Mouse (Mus musculus): ENCODE measurements around the gene Dedd2.

Dedd2 gene

DNA sequence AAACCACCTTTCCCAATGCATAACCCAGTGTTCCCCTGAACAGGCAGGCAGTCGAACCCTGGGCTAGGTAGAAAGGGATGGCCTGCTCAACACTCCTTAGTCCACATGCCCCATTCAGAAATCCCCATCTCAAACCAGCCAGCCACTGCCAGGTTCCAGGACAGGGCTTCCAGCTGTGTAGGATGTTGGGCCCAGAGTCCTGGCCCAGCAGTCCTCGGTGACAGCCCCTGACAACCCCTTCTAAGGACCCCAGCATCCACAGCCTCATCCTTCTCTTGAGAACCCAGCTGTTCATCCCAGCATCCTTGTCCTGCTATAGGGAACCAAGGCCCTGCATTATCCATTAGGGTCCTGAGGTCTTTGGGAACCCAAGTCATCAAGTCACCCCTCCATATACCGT lies 27.1 kb upstream of the Dedd2 start:
- in situ Hi-C loops (cut with MboI; ENCODE audit: unreplicated experiment in 2 of 2), result no loop called here

DNA sequence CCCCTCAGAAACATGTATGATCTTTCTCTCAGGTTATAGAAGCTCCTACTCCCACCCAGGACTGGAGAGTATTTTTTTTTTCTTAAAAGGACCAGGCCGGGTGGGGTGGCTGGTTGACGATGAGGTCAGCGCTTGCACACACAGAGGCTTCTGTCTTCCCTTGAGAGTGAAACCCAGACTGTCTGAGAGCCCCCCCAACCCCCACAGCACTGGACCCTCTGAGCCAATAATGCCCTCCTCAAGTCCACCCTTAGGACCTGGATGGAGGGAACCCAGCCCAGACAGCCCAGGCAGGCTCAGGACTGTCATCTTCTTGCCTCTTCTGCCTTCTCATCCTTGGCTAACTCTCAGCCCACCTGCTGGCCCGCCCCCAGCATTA lies 26.3 kb upstream of the Dedd2 start:
- in situ Hi-C loops (cut with MboI; ENCODE audit: unreplicated experiment in 2 of 2), result no loop called here

DNA sequence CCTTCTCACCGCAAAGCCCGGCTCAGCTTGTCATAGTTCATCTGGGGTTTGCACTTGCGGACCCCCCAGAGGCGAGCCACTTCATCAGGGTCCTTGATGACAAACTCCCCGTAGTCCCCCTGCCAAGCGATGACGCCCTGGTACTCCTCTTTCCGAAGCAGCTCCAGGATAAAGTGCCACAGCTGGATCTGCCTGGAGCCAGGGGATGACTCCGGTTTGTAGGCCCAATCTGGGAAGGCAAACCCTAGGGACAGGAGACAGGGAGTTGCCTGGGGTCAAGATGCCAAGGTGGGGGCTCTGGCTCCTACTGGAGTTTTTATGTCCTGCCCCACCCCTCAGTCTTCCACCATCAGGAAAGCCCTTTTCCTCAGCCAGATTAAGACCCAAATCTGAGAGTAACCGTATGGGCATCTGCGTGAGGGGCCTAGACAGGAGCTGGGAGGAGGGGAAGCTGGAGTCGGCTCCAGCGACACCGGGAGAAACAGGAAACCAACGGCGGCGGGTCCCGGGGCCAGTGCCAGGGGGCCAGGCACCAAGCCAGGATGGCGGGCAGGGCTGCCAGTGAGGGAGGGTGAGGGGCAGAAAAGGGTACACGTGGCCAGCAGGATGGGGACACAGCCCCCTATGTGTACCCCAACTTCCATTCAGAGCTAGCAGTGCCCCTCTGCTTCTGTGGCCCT lies 25.8 kb upstream of the Dedd2 start:
- in situ Hi-C loops (cut with MboI; ENCODE audit: unreplicated experiment in 2 of 2), result no loop called here

DNA sequence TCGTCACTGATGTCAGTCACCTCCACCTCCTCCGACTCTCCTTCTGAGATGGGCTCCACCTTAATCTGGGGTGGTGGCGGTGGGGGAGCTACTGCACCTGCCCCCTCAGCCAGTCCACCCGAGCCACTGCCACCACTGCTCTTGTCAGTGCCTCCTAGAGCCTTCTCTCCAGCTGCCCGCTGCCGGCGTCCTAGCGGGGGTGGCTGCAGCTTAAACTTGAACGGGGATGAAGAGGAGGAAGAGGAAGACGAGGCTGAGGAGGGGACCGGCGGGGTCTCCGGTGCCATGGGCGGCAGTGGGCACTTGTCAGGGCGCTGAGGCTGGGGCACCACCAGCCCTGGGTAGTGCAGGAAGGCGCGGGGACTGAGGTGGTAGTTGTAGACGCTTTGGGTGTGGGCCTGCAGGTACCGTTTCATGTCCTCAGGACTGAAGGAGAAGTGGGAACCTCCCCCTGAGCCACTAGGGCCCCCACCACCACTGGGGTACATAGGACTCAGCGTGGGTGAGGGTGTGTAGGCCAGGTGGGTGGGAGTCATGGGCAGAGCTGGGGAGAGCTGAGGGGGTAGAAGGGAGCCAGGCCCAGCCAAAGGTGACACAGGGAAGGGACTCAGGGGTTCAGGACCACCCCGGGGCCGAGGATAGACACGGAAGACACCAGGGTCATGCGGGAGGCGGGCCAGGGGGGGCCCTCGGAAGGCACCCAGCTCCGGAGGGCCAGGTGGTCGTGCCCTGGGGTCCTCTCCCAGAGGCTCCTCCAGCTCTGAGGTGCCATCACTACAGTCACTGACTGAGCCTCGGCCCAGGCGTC lies 24.4 kb upstream of the Dedd2 start:
- in situ Hi-C loops (cut with MboI; ENCODE audit: unreplicated experiment in 2 of 2), result loop anchor here (5.0 kb wide), 2 partner anchors 33 to 73 kb away; partner anchors contain the start of gene Megf8 (in 2 of the 2)

DNA sequence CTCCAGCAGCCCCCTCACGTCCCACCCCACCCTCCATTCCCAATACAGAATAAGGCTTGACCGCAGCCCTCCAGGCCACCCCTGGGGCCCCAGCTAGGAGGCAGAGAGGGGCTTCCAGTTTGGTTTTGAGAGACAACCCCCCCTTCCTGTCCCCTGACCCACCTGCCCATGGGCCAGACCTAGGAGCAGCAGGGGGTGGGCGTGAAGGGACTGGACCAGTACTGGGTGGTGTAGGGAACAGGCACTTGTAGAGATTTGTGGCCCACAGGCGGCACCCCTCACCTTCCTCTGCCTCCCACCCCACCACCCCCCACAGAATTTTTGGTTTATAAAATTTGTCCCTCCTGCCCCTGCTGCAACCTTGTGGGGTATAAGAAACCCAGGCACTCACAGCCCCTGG lies 22.9 kb upstream of the Dedd2 start:
- in situ Hi-C loops (cut with MboI; ENCODE audit: unreplicated experiment in 2 of 2), result loop anchor here (5.0 kb wide), 2 partner anchors 34 to 74 kb away; partner anchors contain the start of gene Megf8 (in 2 of the 2)

DNA sequence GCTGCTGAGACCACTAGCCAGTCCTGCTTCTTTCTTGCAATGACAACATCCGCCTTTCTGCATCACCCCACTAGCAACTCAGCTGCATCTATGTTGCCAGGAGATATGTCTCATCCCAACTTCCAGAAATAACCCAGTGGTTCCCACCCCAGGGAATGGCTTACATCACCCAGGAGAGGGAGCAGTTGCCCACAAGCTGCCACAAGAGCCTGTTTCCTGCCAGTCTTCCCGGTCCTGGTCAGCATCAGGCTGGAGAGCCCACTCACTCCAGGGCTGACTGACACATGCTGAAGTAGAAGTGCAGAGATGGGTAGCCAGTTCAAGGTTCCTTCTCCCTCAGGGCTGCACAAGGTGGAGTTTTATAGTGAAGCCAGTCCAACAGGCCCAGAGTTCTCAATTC lies 20.6 kb upstream of the Dedd2 start:
- in situ Hi-C loops (cut with MboI; ENCODE audit: unreplicated experiment in 2 of 2), result loop anchor here (5.0 kb wide), 2 partner anchors 36 to 76 kb away; partner anchors contain the start of gene Megf8 (in 2 of the 2)

DNA sequence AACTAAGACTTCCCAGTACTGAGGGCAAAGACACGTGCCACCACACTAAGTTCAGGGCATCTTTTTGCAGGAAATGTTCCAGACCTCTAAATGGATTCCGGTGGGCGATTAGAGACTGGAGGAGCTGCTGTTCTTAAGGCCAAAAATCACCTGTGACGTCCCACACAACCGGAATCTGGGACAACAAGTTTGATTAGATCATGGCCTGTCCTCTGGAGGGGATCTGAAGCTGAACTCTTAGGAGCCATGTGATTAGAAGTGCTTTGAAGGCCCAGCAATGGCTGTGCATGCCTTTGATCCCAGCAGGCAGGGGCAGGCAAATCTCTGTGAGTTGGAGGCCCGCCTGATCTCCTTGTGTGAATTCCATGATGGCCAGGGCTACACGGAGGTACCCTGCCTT lies 20.2 kb upstream of the Dedd2 start:
- in situ Hi-C loops (cut with MboI; ENCODE audit: unreplicated experiment in 2 of 2), result loop anchor here (5.0 kb wide), 2 partner anchors 37 to 77 kb away; partner anchors contain the start of gene Megf8 (in 2 of the 2)

DNA sequence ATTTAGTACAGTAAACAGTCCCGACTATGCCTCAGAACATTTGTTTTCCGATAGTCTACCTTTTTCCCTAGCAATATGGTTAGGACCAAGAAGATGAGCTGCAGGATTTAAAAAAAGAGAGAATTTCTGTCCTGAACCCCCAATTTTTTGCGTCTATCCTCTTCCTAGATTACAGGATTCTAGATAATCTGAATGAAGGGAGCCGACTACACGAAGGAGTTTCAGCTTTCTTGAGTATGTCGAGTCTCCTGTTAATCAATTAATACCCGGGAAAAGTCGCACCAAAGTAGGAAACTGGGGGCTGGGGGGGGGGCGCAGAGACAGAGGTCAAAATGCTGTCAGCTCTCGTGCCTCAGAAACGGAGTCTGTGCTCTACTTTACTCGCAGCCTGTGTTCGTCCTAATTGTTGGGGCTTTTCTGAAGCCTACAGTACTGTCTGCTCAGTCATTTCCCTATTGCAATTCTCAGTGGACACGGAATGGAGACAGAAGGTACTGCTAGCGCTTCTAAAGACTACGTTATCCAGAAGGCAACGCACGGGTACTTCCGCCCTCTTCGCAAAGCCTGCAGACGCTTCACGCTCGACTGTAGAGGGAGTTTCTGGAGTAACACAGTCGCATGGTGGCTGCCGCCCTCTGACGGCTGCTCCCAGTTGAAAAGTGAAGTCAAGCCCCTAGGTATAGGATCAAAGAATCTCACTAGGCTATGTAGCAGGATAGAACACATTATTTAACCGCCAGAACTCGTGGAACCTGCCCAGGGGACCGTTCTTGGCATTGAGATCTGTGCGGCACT lies 18.6 kb upstream of the Dedd2 start:
- in situ Hi-C loops (cut with MboI; ENCODE audit: unreplicated experiment in 2 of 2), result loop anchor here in 1 of 2 experiments (5.0 kb wide), 2 partner anchors 38 to 52 kb away; no protein-coding TSS in a partner anchor

DNA sequence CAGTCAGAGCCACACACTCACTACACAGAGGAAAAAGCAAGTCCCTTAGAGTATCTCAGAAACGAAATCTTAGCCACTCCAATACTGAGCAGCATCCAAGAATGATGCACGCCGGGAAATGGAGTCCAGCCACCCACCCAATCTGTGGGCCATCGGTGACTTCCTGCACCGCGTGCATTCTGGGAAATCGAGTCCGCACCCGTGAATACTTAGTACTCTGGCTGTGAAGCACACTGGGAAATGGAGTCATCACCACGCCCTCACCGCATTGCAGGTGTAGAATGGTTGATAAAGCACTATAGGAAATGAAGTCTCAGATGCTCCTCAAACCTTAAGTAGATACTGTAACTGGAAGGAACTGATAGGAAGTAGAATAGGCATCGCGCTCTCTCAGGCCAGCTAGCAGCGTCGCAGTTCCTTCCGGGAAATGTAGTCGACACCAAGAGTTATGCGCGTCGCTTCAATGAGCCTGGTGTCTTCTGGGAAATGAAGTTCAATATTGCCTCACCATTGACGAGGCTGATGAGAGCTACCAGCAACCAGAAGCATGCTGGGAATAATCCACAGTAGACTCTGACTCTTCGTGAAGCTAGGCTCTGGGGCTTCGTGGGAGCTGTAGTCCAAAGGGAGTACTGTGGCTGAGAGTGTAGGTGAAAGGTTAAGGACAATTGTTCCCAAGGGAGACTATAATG lies 17.7 kb upstream of the Dedd2 start:
- in situ Hi-C loops (cut with MboI; ENCODE audit: unreplicated experiment in 2 of 2), result loop anchor here in 1 of 2 experiments (5.0 kb wide), 2 partner anchors 39 to 51 kb away; no protein-coding TSS in a partner anchor

DNA sequence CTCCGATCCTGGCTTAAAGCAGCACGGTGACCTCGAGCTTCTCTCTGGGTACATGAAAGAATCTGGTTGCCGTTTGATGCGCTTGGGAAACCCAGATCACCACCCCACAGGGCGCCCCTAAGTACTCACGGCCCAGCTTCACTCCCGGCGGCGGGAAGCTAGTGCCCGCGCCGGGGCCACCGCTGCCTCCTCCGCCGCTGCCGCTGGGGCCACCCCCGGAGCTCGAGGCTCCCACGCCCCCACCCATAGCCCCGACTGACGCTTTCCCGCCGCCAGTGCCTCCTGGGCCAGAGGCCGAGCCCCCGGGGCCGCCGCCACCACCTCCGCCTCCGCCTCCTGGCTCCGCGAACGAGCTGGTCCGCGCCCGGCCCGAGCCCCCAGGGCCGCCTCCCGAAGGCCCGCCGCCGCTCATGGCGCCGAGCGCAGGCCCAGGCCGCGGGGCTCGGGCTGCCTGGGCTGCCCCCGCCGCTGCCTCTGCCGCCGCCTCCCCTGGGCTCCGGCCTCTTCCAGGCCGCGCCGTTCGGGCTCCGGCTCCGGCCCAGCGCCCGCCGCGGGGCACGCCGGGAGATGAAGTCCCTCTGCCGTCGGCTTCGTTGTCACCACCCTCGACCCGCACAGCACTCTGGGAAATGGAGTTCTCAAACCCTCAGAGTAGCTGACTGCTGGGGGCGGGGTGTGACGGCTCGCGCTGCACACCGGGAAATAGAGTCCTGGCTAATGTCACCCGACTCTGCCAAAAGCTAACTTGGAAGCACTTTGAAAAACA lies 17.0 kb upstream of the Dedd2 start, which contains the start of gene Gsk3a:
Gene Gsk3a (minus strand): TSS at position 603 of the 766 bp plus-strand sequence.
- in situ Hi-C loops (cut with MboI; ENCODE audit: unreplicated experiment in 2 of 2), result loop anchor here in 1 of 2 experiments (5.0 kb wide), 2 partner anchors 40 to 50 kb away; no protein-coding TSS in a partner anchor

DNA sequence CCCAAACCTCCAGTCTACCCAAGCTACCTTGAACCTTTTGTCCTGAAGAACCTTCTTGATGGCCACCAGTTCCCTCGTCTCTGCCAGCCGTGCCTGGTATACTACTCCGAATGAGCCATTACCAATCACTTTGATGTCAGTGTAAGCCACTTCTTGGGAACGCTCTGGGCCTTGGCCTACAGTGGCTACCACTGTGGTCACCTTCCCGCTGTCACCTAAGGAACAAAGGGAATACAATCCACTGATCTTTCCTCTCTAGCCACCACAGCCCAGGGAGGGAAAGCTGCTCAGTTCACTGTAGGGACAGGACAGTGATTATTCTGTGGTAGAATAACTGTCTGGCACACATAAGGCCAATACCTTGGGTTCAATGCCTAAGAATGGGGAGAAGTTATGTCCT lies 15.1 kb upstream of the Dedd2 start:
- in situ Hi-C loops (cut with MboI; ENCODE audit: unreplicated experiment in 2 of 2), result loop anchor here in 1 of 2 experiments (5.0 kb wide), 2 partner anchors 42 to 48 kb away; no protein-coding TSS in a partner anchor

DNA sequence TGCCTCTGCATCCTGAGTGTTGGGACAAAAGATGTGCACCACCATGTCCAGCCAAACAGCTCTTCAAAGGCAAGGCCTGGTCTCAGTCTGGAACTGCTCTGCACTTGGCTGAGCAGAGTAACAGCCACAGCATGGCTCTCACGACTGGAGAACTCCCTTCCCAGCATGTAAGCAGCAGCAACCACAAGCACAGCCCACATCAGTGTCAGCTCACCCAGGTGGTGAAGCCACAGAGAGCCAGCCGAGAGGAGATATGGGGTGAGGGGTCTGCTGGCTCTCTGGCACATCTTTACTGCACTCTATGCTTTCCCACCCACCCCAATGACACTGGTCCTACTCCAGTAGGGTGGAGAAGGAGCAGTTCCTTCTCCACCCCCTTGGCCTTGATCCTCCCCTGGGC lies 12.6 kb upstream of the Dedd2 start:
- in situ Hi-C loops (cut with MboI; ENCODE audit: unreplicated experiment in 2 of 2), result no loop called here

DNA sequence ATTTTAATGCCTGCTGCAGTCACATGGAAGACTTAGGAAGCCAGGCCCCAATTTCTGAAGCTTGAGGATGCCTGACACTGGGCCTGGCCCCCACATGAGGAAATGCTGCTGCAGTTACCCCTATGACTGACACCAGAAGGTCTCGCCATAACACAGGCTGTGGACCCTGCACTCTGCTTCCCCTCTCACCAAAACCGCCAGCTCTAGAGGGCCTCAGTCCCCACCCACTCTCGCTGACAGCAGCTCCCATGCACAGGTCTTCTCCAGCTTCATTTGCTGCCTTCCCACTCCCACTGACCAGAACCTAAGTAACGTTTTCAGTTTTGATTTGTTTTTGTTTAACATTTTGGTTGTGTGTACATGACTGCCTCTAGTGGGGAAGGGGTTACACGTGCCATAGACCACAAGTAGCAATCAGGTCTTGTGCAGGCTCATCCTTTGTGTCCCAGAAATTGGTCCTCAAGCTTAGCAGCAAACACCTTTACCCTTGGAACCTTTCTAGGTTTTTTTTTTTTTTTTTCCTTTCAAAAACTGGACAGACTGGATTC lies 11.8 kb upstream of the Dedd2 start:
- in situ Hi-C loops (cut with MboI; ENCODE audit: unreplicated experiment in 2 of 2), result no loop called here

DNA sequence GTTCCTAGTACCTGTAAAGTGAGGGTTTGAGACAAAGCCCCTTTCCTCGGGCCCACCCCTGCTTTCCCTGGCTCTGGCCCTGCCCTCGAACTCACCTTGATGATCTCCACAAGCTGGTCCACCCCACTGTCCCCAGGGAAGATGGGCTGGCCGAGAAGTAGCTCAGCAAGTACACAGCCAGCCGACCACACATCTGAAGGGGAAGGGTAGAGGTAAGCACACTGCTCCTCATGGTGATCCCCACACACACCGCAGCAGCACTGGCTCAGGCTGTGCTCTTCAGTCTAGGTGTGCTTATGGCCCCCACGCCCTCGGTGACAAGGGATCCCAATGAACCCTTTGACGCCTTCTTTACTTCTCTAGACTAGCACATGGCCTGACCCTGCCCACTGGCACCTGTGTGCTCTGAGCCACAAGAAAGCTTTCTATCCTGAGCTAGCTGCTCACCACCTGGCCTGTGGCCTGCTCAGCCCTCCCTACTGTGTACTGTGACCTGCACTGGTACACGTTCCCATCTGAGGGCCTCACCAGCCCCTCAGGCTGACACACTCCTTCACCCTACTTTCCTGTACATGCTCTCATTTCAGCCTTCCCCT lies 10.4 kb upstream of the Dedd2 start:
- in situ Hi-C loops (cut with MboI; ENCODE audit: unreplicated experiment in 2 of 2), result no loop called here

DNA sequence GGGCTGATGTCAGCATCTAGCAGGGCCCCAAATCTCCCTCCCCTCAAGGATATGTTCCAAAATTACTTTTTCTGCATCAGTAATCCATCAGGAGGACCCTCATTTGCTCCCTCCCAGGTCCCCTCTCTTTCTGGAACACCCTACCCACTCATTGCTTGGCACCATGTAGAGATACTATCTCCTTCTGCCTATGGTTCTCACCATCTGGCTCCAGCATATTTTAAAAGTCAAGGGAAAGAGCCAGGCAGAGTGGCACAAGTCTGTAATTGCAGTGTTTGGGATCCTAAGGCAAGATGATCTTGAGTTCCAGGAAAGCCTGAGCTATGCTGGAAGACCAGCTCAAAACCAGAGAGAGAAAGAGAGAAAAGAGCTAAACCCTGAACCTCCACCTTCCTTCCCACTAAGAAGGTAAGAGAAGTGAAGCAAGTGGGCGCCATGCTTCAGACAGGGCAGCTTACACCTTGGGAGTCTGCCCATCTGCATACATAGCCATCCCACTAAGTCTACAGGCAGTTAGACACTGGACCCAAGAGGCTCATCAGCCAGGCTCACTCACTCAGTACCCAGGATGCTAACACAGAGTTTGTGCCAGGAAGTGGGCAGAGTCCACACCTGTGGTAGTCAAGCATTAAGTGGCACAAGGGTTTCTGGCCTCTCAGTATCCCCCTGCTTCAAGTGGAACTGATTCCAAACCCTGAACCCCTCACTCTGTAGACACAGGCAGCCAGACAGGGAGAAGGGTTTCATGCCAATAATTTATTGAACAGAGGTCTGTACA lies 7.3 kb upstream of the Dedd2 start:
- in situ Hi-C loops (cut with MboI; ENCODE audit: unreplicated experiment in 2 of 2), result no loop called here

DNA sequence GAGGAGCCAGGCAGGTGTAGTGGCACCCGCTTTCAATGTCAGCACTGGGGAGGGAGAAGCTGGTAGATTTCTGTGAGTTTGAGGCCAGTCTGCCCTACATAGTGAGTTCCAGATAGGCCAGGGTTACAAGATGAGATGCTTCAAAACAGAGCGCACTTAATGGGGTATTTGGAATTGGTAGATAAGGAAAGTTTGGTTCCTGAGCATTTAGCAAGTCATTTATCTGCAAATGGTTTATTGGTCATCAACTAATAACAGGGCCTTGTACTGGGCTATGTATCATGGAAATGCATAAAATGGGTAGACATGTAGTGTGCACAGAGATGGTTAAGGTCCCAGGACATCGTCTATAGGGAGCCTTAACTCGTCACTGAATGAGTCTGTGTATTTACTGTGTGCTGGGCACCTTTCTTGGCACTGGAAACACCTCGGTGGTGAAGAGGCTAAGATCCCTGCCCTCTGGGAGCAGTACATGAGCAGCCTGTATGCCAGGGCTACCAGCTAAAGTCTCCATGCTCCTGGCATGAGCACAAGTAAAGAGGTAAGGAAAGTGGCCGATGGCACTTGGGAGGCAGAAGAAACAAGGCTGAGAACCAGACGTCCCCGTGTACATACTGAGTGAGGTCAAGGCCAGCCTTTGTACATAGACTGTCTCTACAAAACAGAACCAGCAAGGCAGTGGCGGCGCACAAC lies 2.0 kb upstream of the Dedd2 start:
- in situ Hi-C loops (cut with MboI; ENCODE audit: unreplicated experiment in 2 of 2), result no loop called here
